Mouse (Mus musculus) erythroblast, adult 5-6 weeks (primary cell): Measurements from ENCODE around the gene Trim75. TPM values are rescaled to one million over a fixed set of nuclear protein-coding genes. Genes with fewer than 3 reads are reported as not detected.

Experiments
- ATAC-seq: replicated peaks from 2 replicates; pipeline ENCODE4 v1.8.0; 2016; ENCODE audit warnings: moderate number of reproducible peaks, mild to moderate bottlenecking, moderate TSS enrichment, inconsistent platforms; ENCODE audit not compliant: poor library complexity, low FRiP score, severe bottlenecking
- total RNA-seq, 2 experiments: library from RNA; stranded (forward) in 1 of 2; stranded (reverse) in 1 of 2; fragments of 150-400 nt in 1 of 2; fragments of 200-764, 138-1000 nt in 1 of 2; gene quantifications; 2 replicates each; pipeline versions ENCODE4 v1.2.3 to v1.2.4; 2015 to 2017; ENCODE audit warnings: low replicate concordance in 2 of 2

Trim75 gene
- total RNA-seq, 2 experiments from 2014 or later, result not detected

DNA sequence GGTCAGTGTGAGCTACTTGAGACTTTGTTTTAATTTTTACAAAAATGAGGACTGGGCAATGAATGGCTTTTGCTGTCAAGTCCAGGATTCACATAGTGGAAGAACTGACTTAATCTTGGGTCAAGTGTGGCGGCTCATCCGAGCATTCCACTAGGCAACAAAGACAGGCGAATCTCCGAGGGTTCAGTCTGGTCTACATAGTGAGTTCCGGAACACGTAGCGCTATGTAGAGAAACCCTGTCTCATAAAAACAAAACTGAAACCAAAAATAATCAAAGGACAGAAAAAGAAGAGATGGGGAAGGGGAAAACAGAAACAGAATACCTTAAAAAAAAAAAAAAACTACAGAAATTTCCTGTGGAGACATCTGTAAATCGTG is 41.2 kb downstream of the Trim75 start:
- no peak for ATAC-seq

DNA sequence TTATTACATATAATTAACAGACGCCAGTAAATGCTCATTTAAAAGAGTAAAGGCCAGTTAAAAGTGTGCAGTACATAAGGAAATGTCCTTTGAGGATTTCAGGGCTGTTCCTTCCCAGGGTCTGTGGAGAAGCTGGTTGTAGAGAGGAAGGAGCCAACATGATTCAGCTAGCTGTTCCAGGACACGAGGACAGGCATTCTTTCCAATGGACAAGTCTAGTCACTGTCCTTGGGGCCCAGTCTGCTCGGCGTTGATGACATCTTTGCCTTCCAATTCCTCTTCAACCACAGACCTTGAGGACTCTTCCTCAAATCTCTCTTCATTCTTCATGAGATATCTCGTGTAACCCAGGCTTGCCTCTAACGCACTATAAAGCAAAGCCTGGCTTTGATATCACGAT is 42.0 kb downstream of the Trim75 start:
- no peak for ATAC-seq

DNA sequence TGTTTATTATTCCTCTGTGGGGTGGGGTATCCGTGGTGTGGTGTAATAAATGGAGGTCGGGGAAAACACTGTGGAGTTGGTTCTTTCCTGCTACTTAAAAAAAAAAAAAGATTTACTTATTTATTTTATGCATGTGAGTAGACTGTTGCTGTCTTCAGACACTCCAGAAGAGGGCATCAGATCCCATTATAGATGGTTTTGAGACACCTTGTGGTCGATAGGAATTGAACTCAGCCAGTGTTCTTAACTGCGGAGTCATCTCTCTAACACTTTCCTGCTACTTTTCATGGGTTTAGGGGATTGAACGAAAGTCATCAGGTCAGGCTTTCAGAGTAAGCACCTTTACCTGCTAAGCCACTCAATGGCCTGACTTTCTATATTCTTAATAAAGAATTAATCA is 42.8 kb downstream of the Trim75 start:
- ATAC-seq, result no peak

DNA sequence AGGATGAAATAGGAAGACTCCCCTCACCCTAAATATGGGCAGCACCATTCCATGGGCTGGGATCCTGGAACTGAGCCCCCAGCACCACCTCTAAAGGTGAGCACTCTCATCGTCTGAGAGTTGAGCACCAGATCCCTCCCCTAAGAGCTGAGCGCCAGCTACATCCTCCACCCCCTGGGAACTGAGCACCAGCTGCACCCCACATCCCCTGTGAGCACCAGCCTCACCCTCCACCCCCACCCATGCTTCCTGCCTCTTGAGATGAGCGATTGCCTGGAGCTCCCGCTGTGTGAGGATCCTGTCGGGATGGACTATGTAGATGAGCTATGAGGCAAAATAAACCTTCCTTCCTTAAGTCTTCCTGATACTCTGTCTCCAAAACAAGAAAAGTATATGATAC is 44.7 kb downstream of the Trim75 start:
- ATAC-seq, result no peak

DNA sequence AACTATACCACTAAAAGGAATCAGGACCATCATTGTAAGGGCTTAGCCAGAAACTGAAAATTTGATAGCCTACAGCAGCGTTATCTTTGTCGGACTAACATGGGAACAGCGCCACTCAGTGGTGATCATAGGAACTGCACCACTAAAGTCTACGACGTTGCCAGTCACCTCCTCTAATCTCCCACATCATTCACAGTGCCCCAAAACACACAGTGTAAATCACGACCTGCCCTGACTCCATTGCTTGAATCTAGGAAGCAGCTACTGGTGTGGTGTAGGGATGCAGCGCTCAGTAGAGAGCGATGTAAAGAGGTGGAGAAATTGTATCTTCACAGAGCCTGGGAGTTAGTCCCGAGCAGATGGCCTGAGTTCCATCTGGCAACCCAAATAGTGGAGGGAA is 46.1 kb downstream of the Trim75 start:
- ATAC-seq, result peak; percentile 61; the same call in 1 of the 2 replicates

DNA sequence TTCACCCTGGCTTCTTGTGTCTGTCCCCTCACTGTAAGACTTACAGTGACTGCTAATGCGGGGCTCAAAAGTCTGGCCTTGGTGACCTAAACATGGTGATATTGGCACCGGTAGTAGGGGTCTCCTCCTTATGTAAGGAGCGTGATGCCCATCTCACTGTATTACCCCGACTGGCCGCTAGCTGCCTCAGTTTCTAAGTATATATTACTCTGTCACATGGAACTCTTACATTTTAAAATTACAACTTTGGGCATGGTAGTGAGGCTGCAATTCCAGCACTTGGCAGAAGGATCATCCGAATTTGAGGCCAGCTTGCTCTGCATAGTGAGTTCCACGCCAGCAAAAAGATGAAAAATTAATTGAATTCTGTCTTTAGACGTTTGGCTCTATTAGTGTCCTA is 46.6 kb downstream of the Trim75 start:
- no peak for ATAC-seq

DNA sequence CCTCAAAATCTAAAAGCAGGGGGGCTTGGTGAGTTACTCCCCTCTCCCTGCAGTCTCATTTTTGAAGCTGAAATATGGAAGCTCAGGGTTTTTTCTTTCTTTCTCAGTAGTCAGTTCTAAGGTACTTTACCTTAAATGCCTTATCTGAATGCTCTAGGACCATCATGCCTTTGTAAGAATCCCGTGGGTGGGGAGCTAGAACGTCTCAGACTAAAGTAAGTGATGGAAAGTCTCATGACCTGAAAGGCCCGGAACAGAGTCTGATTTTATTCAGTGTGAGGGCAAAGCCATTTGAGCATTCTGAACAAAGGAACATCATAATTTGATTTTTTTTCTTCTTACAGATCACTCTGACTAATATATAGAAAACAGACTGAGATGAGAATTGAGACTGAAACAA is 52.6 kb downstream of the Trim75 start:
- ATAC-seq, result no peak

Other genes with a start within 250 kb of the Trim75 start
- 4.8 and 5.0 TPM in 2 replicates for gene Klhl2, start 137.8 kb downstream of the Trim75 start, total RNA-seq (2015; ENCODE audit: low replicate concordance)
- gene Klhl2, start 137.8 kb downstream of the Trim75 start, total RNA-seq (2017; ENCODE audit: low replicate concordance), result 3.1 and 3.6 TPM in 2 replicates
- 10.9 and 14.6 TPM in 2 replicates for gene Tmem192, start 40.6 kb downstream of the Trim75 start, total RNA-seq (2015; ENCODE audit: low replicate concordance)
- 0.56 and 1.7 TPM in 2 replicates for gene Tmem192, start 40.6 kb downstream of the Trim75 start, total RNA-seq (2017; ENCODE audit: low replicate concordance)
- not detected in 2 replicates for gene Trim61, start 30.7 kb upstream of the Trim75 start, total RNA-seq (2015; ENCODE audit: low replicate concordance)
- not detected in 2 replicates for gene Trim61, start 30.7 kb upstream of the Trim75 start, total RNA-seq (2017; ENCODE audit: low replicate concordance)
- gene Trim60, start 30.8 kb upstream of the Trim75 start, total RNA-seq (2015; ENCODE audit: low replicate concordance), result not detected in 2 replicates
- gene Trim60, start 30.8 kb upstream of the Trim75 start, total RNA-seq (2017; ENCODE audit: low replicate concordance), result not detected in 2 replicates
- gene Apela, start 49.5 kb upstream of the Trim75 start, total RNA-seq (2015; ENCODE audit: low replicate concordance), result not detected in 2 replicates
- not detected in 2 replicates for gene Apela, start 49.5 kb upstream of the Trim75 start, total RNA-seq (2017; ENCODE audit: low replicate concordance)
- gene Gm10663, start 87.2 kb upstream of the Trim75 start, total RNA-seq (2015; ENCODE audit: low replicate concordance), result not detected in 2 replicates
- gene Gm10663, start 87.2 kb upstream of the Trim75 start, total RNA-seq (2017; ENCODE audit: low replicate concordance), result not detected in 2 replicates
- gene BC030870, start 141.7 kb upstream of the Trim75 start, total RNA-seq (2015; ENCODE audit: low replicate concordance), result not detected in 2 replicates
- gene BC030870, start 141.7 kb upstream of the Trim75 start, total RNA-seq (2017; ENCODE audit: low replicate concordance), result not detected in 2 replicates